Mouse (Mus musculus) adipocyte (in vitro differentiated cells): ENCODE data around the gene Asic4.
A peak's percentile ranks its signal among the peaks of the same experiment; 100 is the strongest.

ENCODE experiments used
- DNase-seq: peaks from one replicate; pipeline ENCODE4 v3.0.0-alpha.2; 2016; ENCODE audit warnings: low spot score

Asic4 gene

DNA sequence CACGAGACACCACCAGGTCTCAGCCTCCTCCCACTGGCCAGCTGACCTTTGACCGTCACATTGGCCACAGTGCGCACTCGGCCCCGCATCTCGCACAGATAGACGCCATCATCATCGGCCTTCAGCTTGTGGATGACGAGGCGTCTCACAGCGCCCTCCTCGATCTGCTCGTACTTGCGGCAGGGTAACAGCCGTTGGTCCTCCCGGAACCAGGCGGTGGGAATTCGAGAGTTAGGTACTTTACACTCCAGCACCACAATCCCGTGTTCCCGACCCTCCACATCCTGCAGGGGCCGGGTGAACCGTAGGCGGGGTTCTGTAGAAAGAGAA is 53.4 kb downstream of the Asic4 start:
- DNase-seq: no peak

DNA sequence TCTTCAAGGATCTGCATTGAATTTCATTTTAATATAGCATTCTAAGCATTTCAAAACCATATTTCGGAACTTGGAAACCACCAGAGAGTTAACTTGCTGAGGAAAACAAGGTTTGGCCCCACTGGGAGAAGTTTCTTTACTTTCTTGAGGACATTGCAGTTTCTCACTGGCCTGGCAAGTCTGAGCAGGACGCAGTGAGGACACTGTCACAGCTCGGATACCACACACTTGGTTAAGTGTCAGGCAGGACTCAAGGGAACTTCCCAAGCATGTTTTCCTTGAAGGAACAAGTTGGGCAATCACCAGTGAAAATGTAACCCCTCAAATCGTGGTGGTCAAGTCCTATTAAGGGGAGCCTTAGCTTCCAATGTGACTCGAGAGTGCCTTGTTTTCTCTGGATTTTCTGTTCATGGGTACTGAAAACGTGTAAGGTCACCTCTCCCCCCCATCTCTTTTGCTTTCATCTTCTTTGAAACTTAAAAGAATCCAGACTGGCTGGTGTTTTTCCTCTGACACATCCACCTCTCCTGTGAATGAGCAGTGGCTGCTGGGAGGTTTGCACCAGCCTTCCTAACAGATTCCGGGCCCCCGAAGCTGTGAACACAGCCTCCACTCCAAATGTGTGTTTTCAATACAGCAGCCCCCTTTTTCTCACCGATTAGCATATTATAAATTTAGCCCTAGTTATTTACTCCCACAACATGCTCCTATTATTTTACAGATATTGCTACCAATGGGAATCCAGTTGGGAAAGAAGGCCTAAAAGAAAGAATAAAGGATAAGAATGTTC is 54.2 kb downstream of the Asic4 start:
- peak; percentile 65 for DNase-seq

DNA sequence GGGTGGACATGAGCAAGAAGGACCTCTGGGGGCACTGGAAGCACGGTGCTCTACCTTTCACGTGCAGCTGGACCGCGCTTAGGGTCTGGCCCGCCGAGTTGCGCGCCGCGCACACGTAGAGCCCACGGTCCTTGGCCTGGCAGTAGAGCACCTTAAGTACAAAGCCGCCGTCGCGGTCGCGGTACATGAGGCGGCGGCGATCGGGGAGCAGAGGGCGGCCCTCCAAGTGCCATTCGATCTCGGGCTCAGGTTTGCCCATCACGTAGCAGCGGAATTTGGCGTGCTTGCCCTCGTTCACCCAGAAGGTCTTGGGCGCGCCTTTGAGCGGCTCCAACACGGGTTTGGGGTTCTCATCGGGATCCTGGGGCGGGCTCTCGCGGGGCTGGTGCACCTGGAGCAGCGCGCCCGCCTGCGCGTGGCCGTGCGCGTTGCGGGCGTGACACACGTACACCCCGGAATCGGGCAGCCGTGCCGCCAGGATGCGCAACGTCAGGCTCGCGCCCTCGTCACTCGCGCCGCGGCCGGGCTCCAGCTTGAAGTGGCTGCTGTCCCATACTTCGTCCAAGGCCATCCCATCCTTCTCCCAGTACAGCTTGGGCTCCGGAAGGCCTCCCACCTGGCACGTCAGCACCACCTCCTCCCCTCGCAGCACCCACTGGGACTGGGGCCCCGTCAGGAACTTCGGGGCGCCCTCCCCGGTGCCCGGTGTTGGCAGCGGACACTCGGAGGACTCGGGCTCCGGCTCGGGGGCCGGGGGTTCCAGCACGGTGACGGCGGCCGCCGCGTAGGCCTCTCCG is 55.1 kb downstream of the Asic4 start:
- peak; percentile 66 for DNase-seq

DNA sequence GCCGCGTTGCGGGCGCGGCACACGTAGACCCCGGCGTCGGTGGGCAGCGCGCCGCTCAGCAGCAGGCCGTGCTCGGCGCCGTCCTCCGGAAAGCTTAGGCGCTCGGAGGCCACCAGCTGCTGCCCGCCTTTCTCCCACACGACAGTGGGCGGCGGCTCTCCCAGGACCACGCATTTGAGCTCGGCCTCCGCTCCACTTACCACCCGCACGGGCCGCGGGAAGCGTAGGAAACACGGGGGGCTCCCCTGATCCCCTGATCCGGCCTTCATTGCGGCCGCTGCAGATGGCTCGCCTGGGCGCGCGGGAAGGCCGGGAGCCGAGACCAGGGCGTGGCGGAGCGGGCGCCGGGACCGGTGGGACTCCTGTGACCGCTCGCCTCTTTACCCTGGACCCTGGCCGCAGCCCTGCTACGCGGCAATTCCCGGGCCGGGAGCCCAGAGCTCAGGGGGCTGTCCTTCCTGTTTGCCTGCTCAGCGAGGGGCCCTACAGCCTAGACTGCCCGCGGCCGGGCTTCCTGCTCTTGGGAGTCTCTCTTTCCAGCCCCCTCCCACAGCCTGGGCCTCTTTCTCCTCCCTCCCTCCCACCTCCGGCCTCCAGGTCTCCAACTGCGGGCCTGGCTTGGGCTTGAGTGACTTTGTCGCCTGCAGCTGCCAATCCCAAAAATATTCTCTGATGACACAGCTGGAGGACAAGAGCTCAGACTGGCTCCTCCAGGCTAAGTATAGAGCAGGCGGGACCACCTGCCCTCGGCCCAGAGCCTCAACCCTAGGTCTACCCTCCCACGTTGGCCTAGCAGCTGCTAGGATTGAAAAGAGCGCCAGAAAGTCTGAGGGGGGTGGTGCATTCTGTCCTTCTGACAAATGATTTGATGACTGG is 56.0 kb downstream of the Asic4 start, which contains the start of gene Obsl1:
Gene Obsl1 (minus strand): TSS at position 497 of the 876 bp plus-strand sequence.
- peak; percentile 88 for DNase-seq

DNA sequence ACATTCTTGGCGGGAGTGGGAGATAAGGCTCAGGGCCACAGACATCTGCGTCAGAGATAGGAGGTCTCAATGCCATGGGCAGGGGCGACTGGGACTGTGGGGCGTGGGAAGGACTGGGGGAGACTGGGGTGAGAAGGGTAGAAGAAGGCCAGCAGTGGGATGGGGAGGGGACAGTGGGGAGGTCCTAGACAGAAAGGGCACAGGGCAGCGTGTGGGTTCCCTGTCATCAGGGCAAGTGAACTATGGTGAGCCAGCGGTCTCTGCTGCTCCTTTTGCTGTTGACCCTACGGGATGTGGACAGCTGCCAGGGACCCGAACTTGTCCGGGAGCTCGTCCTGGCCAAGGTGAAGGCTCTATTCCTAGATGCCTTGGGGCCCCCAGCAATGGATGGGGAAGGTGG is 56.8 kb downstream of the Asic4 start, which contains the start of gene Inha:
Gene Inha (plus strand): TSS at position 72 of the 400 bp plus-strand sequence.
- no peak for DNase-seq

DNA sequence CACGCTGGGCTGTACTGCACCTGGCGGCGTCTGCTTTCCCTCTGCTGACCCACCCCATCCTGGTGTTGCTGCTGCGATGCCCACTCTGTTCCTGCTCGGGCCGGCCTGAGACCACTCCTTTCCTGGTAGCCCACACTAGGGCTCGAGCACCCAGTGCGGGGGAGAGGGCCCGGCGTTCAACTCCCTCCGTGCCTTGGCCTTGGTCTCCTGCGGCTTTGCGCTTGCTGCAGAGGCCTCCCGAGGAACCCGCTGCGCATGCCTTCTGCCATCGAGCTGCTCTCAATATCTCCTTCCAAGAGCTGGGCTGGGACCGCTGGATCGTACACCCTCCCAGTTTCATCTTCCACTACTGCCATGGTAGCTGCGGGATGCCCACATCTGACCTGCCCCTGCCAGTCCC is 59.4 kb downstream of the Asic4 start:
- no peak for DNase-seq

DNA sequence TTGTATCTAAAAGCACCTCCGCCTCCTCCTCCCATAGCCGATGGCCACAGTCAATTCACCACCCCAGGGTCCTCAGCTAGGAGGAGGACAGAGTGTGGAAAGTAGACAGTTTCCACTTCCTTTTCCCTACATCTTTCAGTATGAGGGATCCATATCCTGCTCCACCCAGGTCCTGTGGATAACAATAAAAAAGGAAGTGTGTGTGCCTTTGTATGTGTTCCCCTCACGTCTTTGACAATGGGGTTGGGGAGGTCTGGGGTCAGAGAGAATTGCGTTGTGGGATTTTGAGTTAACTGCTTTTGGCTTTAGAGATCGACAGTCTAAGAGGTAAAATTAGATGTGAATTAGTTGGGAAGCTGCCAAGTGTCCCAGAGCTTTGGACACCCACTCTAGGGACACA is 59.9 kb downstream of the Asic4 start:
- DNase-seq: no peak

DNA sequence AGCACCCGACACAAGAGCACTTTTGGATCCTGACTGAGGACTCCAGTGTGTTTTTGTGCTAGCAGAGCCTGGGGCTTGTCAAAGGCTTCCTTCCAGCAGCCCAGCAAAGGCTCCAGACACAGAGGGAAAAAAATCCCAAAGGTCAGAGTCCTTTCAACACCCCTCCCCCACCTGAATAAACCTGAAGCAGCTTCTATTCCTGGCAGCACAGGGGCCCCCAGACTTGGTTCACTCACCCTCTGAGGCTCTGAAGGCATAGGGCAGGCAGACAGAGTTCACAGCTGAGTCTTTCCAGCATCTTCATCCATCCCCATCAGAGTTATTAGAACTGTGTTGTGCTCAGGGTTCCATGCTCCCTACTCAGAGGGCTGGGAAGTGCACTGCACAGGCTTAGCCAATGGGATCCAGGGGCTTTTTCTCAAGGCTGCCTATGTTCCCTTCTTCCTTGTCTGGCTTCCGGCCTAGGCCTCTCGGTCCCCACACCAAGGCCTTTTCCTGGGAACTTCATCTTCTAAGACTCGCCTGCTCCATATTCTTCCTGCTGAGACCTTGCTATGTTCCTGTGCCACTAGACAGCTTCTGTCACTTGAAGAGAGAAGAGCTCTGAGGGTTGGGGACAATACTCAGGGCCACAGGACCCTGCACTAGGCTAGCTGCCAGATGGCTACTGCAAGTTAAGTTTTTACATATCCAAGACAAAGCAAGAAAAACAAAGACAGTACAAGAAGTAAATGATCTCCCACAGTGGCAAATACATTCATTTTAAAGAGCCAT is 61.4 kb downstream of the Asic4 start:
- peak; percentile 42 for DNase-seq

DNA sequence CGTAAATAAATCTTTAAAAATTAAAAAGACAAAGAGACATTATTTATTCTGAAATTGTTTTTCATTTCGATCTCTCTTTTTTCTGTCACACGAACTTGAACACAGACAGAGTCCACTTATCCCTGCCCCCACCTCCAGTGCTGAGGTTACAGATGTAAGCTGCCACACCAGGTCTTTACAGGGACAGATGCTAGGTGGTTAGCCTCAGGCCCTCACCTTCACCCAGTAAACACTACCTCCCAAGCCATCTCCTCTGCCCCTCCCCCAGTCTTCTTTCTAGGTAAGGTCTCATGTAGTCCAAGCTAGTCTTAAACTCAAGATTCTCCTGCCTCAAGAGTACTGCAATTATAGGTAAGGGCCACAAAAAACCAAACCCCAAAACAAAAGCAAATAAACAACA is 62.3 kb downstream of the Asic4 start:
- DNase-seq: no peak

DNA sequence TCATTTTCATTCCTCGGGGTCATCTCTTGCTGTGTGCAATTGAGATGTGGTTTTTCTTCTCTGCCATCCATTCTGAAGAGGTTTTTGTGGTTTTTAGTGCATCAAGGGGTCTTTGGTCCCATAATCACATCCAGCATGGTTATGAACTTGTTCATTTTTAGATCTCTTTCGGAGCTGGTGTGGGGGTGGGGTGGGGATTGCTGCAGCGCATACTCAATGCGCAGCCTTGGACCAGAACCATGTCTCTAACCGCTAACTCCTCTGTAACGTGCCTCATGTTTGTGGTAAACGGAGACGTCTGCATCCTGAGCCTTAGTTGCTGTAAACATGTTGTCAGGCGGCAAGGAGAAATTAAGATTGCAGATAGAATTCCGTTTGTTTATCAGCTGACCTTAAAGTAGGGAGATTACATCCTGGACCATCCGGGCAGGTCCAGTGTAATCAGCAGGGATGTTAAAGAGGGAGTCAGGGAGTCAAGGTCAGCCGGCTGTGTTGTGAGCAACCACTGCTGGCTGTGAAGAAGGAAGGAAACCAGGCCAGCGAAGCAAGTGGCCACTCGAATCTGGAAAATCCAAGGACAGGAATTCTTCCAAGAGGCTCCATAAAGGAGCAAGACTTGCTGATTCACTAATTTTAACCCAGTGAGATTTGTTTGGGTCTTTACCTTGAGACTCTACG is 66.6 kb downstream of the Asic4 start:
- no peak for DNase-seq

DNA sequence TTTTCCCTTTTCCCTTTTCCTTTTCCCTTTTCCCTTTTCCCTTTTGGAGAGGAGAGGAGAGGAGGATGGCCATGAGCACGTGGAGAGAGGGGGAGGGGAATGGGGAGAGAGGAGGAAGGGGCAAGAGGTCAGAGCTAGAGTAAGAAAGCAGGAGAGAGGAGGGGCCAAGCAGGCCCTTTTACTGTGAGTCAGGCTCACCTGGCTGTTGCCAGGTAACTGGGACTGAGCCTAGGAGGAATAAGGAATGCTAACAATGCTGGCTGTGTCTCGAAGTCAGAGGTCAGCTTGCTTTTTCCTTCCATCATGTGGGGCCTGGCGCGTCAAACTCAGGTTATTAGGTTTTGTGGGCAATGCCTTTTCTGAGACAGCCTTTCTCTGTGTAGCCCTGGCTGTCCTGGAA is 67.7 kb downstream of the Asic4 start:
- DNase-seq: no peak

DNA sequence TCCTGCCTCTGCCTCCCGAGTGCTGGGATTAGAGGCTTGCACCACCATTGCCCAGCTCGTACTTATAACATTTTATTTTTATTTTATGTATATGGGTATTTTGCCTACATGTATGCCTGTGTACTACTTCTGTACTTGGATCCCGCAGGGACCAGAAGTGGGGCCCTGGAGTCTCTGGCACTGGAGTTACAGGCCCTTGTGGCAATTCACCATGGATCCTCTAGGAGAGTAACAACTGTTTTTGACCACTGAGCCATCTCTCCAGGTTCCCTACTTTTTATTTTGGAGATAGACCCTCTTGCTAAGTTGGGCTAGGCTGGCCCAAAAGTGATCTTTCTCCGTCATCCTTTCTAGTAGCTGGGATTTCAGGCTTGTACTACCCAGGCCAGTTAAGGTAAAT is 68.2 kb downstream of the Asic4 start:
- no peak for DNase-seq

DNA sequence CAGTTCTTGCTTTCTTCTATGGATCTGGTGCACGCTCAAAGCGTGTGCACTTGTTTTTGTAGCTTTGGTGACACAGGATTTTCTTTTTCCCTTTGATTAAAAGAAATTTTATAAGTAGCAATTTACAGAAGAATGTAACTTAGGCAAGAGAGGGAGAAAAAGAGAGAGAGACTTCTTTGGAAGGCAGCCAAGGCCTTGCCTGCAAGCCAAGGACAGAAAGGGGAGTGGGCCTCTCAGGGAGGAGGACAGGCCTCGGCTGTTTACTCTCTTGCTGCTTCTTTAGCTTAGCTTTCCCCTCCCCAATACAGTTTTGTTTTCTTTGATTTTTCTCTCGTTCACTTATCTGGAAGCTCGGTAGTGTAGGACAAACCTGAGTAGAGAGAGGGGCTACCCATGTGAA is 69.3 kb downstream of the Asic4 start:
- DNase-seq: peak; percentile 68

DNA sequence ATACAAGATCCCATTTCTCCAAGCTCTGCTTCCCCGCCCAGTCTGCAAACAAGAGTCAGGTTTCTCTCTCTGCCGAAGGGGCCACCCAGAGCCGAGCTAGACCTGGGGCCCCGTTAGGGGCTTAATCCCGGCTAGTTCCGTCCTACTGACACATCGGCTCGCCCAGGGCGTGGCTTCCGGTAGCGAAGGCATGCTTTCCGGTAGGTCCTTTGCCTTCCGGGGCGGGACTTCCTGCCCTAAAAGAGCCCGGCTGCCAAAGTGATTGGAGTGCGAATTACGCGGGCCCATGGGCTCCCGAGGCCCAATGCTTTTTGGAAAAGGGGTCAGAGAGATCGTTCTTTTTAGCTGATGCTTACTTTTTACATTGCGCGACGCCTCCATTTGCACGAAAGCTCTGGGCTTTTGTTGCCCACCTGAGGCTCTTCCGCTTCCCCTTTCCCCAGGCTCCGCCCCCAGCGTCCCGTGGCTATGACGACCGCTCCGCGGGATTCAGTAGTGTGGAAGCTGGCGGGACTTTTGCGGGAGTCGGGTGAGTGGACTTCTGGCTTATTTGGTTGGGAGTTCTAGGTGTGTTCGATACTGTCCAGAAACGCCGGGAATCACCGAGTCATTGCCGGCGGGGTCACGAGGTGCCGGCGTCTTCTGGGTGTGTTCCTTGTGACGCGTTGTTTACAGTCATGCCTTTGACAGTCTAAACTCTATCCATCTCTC is 71.2 kb downstream of the Asic4 start, which contains the start of gene Stk11ip:
Gene Stk11ip (plus strand): TSS at position 209 of the 711 bp plus-strand sequence.
- DNase-seq: peak; percentile 98
